Mouse (Mus musculus): ENCODE measurements around the gene Rita1. TPM values are rescaled to one million over a fixed set of nuclear protein-coding genes. Genes with fewer than 3 reads are reported as not detected.

Gene Rita1
- polyA plus RNA-seq (2017; shearing (Covaris generic)): 4.9 TPM

GRCm38 (mm10) chr5:120612442-120612821 is at the start of gene Rita1, which contains the start of gene Ddx54:
TSS of gene Rita1 (minus strand) at chr5:120612589.
TSS of gene Ddx54 (plus strand) at chr5:120612739.

GRCm38 (mm10) chr5:120648569-120649373 is 36.4 kb upstream of the Rita1 start, which contains the start of gene Rasal1:
TSS of gene Rasal1 (plus strand) at chr5:120648812.

GRCm38 (mm10) chr5:120634131-120634530 is 21.7 kb upstream of the Rita1 start, which contains the start of gene Cfap73:
TSS of gene Cfap73 (minus strand) at chr5:120634235.

GRCm38 (mm10) chr5:120588569-120589094 is 23.8 kb downstream of the Rita1 start, which contains the start of the genes Tpcn1 and Iqcd:
TSS of gene Tpcn1 (minus strand) at chr5:120588673.
TSS of gene Iqcd (plus strand) at chr5:120589016.

Other genes with a start within 250 kb of the Rita1 start
- gene Lhx5, start 180.9 kb downstream of the Rita1 start, polyA plus RNA-seq (2017; shearing (Covaris generic)): 0.65 TPM
- not detected for gene Sdsl, start 139.8 kb downstream of the Rita1 start, polyA plus RNA-seq (2017; shearing (Covaris generic))
- gene Sds, start 136.1 kb downstream of the Rita1 start, polyA plus RNA-seq (2017; shearing (Covaris generic)): not detected
- gene Plbd2, start 109.0 kb downstream of the Rita1 start, polyA plus RNA-seq (2017; shearing (Covaris generic)): 17.4 TPM
- gene Slc8b1, start 101.4 kb downstream of the Rita1 start, polyA plus RNA-seq (2017; shearing (Covaris generic)): 8.2 TPM
- gene Tpcn1, start 23.9 kb downstream of the Rita1 start, polyA plus RNA-seq (2017; shearing (Covaris generic)): 4.4 TPM
- gene Iqcd, start 23.6 kb downstream of the Rita1 start, polyA plus RNA-seq (2017; shearing (Covaris generic)): not detected
- 82.4 TPM for gene Ddx54, start 150 bp upstream of the Rita1 start, polyA plus RNA-seq (2017; shearing (Covaris generic))
- not detected for gene Cfap73, start 21.6 kb upstream of the Rita1 start, polyA plus RNA-seq (2017; shearing (Covaris generic))
- 12.2 TPM for gene Rasal1, start 36.2 kb upstream of the Rita1 start, polyA plus RNA-seq (2017; shearing (Covaris generic))
- gene Dtx1, start 99.3 kb upstream of the Rita1 start, polyA plus RNA-seq (2017; shearing (Covaris generic)): 282 TPM
- 0.45 TPM for gene Oas2, start 137.3 kb upstream of the Rita1 start, polyA plus RNA-seq (2017; shearing (Covaris generic))
- 20.1 TPM for gene Oas3, start 165.1 kb upstream of the Rita1 start, polyA plus RNA-seq (2017; shearing (Covaris generic))
- gene Oas1e, start 182.9 kb upstream of the Rita1 start, polyA plus RNA-seq (2017; shearing (Covaris generic)): not detected
- 7.9 TPM for gene Oas1c, start 199.9 kb upstream of the Rita1 start, polyA plus RNA-seq (2017; shearing (Covaris generic))
- gene Oas1f, start 234.8 kb upstream of the Rita1 start, polyA plus RNA-seq (2017; shearing (Covaris generic)): not detected
- not detected for gene Oas1h, start 248.8 kb upstream of the Rita1 start, polyA plus RNA-seq (2017; shearing (Covaris generic))